Mouse (Mus musculus) fibroblast of lung, adult 2 months (primary cell): ENCODE results near the gene Kcnk7.

Experiments used
- DNase-seq: peaks from one replicate; pipeline ENCODE4 v3.0.0-alpha.2; 2011; ENCODE audit warnings: low read depth

The Kcnk7 gene

GRCm38 (mm10) chr19:5725767-5726515, 21.8 kb downstream of the Kcnk7 start, which contains the start of gene Ehbp1l1:
Ehbp1l1 (minus strand) TSS chr19:5726317.
- no peak for DNase-seq

- DNase-seq: no peak
These were observed 22.9 kb downstream of the Kcnk7 start for GRCm38 (mm10) chr19:5726961-5727578.

DNA sequence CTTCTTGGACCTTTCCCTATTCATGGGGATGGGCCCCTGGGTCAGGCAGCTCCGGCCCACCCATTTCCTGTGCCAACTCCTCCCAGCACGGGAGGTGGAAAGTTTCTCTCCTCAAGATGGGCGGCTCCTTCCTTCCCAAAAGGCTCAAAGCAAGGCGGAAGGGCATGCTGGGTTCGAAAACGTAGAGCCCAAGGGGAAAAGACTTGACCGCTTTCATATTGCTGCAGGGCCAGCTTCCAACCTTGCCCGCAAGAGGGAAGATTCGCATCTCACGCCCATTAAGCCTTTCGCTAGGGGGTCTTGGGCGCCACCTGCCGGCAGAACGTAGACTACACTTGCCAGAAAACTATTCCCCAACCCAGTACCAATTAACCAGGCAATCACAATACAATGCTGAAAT, 23.5 kb downstream of the Kcnk7 start:
- DNase-seq: peak; percentile 56

- no peak for DNase-seq
These were observed 24.7 kb downstream of the Kcnk7 start for GRCm38 (mm10) chr19:5728631-5729443.

- no peak for DNase-seq
These were observed 25.3 kb downstream of the Kcnk7 start, which contains the start of gene Fam89b for GRCm38 (mm10) chr19:5729444-5729815. Fam89b (minus strand) TSS chr19:5729653.

DNA sequence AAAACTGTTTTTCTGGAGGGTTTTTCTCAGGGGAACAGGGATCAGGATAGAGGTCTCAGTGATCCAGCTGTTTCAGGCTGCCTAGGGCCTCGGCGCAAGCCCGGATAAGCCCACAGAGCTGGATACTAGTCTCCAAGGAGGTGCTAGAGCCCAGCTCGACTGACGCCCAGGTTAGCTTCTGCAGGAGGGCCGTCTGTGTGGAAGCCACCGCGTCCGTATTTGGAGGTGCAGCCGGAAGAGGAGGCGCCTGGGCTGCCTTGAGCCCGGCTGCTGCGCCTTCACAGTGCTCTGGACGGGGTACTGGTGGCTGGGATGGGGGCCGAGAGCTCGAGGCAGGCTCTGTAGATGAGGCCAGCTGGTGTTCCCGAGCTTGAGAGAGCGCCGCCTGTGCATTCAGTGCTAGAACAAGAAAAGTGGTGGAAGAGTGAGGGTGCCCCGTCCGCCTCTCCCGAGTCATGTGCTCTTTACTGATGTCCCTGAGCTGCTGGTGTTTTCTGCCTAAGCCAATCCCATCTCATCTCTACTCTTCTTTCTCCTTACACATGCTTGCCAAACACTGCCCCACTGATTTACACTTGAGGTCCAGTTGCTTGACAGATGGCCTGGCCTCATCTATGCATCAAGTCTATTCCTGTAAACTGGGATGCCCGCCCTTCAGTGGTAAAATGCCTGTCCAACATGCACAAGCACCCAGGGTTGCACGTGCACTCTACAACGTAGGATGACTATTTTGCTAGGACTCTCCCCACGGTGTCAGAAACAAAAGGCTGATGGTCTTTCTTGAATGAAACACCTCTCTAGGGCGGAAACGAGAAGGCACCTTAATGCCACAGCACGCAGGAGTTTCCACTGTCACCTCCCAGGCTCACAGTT, 26.4 kb downstream of the Kcnk7 start:
- no peak for DNase-seq

DNA sequence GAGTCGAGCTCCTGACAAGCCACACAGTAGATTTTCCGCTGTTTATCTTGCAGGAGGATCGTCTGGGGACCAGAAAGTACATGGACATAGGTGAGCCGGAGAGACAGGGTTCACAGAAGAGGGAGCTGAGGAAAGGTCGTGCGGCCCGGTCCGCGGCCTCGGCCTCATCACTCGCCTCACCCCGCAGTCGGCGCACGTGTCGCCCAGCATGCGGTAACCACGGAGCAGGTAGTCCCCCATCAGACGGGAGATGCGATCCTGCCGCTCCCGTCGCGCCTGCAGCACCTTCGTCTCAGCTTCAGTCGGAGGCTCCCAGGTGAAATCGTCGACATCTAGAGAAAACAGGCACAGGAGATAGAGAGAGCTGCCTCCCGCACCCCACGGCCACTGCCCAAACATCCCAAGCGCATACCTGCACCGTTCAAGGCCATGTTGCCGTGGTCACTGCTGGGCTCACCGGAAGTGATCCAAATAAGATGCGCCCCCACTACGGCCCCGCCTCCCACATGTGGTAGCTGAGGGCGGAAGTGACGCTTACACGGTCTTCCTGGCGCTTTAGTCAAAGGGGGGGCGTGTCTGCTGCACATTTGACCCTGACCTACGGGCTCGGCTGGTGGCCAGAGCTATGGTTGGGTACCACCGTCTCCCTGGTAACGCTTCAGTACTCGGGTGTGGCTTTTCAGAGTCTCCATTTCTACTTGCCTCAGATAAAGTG, 27.3 kb downstream of the Kcnk7 start:
- DNase-seq: peak; percentile 82

DNA sequence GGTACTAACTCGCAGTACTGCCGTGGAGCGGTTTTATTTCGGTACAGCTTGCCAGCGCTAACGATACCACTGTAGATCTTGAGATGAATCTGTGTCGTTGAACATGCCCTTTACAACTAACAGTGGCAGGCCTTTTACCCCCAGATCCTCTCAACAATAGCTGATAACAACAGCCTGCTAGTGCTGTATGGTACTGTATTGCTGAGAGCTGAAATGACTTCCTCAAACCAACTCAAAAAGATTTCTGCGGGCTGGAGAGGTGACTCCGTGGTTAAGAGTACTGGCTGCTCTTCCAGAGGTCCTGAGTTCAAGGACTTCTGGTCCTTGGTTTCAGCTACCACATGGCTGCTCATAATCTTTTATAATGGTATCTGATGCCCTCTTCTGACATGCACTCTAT, 30.2 kb downstream of the Kcnk7 start:
- DNase-seq: no peak

GRCm38 (mm10) chr19:5739446-5739845, 35.3 kb downstream of the Kcnk7 start:
- no peak for DNase-seq

GRCm38 (mm10) chr19:5740320-5741317, 36.5 kb downstream of the Kcnk7 start, which contains the start of gene Ltbp3:
Ltbp3 (plus strand) TSS chr19:5740904.
- DNase-seq: peak; percentile 81

DNA sequence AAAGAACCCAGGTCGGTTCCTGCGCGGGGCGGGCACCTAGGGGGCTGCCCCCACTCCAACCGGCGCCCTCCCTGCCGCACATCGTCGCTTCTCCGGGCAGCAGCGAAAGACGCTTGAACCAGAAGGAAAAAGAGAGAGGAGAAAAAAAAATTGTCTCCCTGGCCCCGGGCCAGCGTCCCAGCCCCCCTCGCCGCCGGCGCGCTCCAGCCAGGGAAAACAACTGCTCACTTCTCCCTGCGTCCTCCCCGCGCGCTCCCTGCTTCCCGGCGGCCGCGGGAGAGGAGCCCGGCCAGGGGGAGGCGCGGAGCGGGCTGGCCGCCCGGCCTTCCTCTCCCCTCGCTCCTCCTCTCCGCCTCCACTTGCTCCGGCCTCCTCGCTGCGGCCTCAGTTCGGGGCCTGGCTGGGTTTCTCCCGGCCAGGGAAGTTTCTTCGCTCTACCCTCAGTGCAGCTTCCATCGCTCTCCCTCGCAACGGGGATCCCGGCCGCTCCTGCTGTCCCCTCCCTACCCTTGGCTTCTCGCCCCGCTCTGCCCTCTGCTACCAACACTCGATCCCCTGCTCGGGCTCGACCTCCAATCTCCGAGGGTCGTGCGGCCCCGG, 37.6 kb downstream of the Kcnk7 start:
- peak; percentile 66 for DNase-seq

GRCm38 (mm10) chr19:5742241-5742641, 38.1 kb downstream of the Kcnk7 start:
- no peak for DNase-seq

- peak; percentile 69 for DNase-seq
These were observed 39.4 kb downstream of the Kcnk7 start for GRCm38 (mm10) chr19:5743576-5743975.

- DNase-seq: no peak
These were observed 41.9 kb downstream of the Kcnk7 start for GRCm38 (mm10) chr19:5745756-5746710.

DNA sequence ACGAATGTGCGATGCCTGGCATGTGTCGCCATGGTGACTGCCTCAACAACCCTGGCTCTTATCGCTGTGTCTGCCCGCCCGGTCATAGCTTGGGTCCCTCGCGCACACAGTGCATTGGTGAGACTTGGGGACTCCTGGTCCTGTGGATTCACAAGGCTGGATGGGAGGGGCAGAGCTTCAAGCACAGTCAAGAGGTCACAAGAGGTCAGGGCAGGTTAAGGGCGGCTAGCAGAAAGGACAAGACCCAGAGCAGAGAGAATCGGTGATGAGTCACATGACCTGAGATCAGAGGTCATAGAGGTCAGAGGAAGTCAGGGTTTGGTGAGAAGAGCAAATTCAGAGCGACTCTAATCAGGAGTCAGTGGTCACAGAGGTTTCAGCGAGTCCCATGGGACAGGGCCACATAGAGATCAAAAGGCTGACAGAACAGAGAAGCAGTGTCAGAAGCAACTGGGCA, 42.8 kb downstream of the Kcnk7 start:
- no peak for DNase-seq

DNA sequence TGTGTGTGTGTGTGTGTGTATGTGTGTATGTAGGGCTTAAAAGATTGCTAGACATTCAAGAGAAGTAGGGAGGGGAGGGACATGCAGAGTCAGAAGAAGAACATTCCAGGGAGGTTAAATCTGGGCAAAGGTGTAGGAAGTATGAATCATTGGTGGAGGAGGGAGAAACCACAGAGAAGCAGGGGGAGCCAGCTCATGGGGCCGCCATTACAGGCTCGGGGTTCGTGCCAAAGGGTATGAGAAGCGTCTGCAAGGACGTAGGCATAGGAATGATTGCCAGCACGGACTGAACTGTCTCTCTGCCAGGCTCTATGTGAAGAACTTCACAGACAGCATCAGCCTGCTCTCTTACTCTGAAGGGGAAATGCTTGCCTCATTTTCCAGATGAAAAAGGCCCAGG, 45.3 kb downstream of the Kcnk7 start:
- peak; percentile 83 for DNase-seq

DNA sequence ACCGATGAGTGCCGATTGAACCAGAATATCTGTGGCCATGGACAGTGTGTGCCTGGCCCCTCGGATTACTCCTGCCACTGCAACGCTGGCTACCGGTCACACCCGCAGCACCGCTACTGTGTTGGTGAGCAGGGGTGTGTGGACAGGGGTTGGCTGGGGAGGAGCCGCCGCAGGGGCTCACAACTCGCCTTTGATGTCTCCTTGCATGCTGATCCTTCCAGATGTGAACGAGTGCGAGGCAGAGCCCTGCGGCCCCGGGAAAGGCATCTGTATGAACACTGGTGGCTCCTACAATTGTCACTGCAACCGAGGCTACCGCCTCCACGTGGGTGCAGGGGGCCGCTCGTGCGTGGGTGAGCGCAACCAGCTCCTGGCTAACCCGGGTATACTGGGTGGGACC, 46.8 kb downstream of the Kcnk7 start:
- no peak for DNase-seq

- DNase-seq: no peak
These were observed 47.6 kb downstream of the Kcnk7 start for GRCm38 (mm10) chr19:5751742-5752141.
